In the genomic region with DNA sequence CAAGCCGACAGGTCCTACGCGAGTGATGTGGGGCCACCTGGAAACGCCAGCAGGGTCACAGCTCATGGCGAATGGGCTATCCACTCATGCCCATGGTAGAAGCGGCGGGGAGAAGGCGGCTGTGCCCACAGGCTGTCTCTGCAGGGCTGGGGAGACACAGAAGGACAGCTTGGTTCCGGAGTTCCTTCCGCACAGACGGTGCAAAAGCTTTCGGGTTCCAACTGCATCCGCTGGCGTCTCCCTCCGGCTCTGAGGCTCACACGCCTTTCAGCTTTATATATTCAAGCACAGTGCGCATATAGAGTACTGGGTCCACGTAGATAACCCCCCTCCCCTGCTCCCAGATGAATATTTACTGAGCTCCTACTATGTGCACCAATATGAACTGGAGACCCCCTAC, we compare ENCODE assay signal across 25 mouse cellular contexts. TPM values are rescaled to one million over a fixed set of nuclear protein-coding genes. Genes with fewer than 3 reads are reported as not detected.
DNase-seq lines count a peak whose midpoint lies in the region; ATAC-seq and TF ChIP-seq lines count a peak whose summit lies in the region.
"Had no signal": no experiment of that assay in that cellular context is flagged by ENCODE, and none has a peak within 500 bp of the region (broad histone marks: within the 10 kb centered on the region; RNA-seq: fewer than 3 reads in every experiment).

No protein-coding gene starts in this region.

- H3K9me3 ChIP-seq in liver, postnatal 0 days (ENCODE audit: low read length), result no peaks in the 10 kb centered on the region
- H3K9me3 ChIP-seq in ES-E14 (ENCODE audit: control insufficient read depth, insufficient read depth, low read depth, low read length), result no peaks in the 10 kb centered on the region
- H3K9me3 ChIP-seq: embryonic facial prominence, embryonic 10.5 days; heart, embryonic 13.5 days; hindbrain, embryonic 15.5 days; midbrain, embryonic 12.5 days had no signal

- TF ChIP-seq CTCF in heart, adult 2 months (IDR thresholded peaks at IDR 0.05), result no peak
- no peak for TF ChIP-seq CTCF in liver, adult 2 months (IDR thresholded peaks at IDR 0.05; ENCODE audit: low read depth, low read length)
- no peak for TF ChIP-seq CTCF in liver, postnatal 0 days (IDR thresholded peaks at IDR 0.05; ENCODE audit: low read depth)
- TF ChIP-seq CTCF in cortical plate, adult 2 months (IDR thresholded peaks at IDR 0.05; ENCODE audit: extremely low read depth, insufficient read depth, low read length), result no peak

- H3K9ac ChIP-seq in heart, adult 2 months (ENCODE audit: low read depth, low read length), result peak overlapping the region; percentile 43
- H3K9ac ChIP-seq in liver, adult 2 months (ENCODE audit: low read depth, low read length), result no peak overlapping the region; the same call in 1 of the 2 replicates
- no peak overlapping the region for H3K9ac ChIP-seq in liver, postnatal 0 days (replicated peaks)
- H3K9ac ChIP-seq in ES-E14 (ENCODE audit: insufficient read depth, low read depth, low read length, poor library complexity, severe bottlenecking), result peak overlapping the region; percentile 53
- H3K9ac ChIP-seq: heart, embryonic 13.5 days; hindbrain, embryonic 15.5 days; lung, embryonic 14.5 days; midbrain, embryonic 12.5 days had no signal

- 84% methylated on average over 18 of the region's 18 CpGs for WGBS in heart, adult 2 months
- 95% methylated on average over 18 of the region's 18 CpGs for WGBS in liver, adult 2 months
- WGBS in liver, postnatal 0 days (ENCODE audit: insufficient replicate concordance), result 89% methylated on average over 18 of the region's 18 CpGs

- TF ChIP-seq EP300 in heart, adult 2 months (IDR thresholded peaks at IDR 0.05; ENCODE audit: insufficient read depth, low read depth, low read length), result no peak
- TF ChIP-seq EP300 in liver, postnatal 0 days (IDR thresholded peaks at IDR 0.05; ENCODE audit: low read depth), result no peak

- in situ Hi-C loops in ES-E14 (cut with MboI; ENCODE audit: low sequenced_read_pairs in 2 of 2, unreplicated experiment in 2 of 2), result no loop called here

- H3K79me2 ChIP-seq in heart, adult 2 months (replicated peaks; ENCODE audit: control insufficient read depth, insufficient read depth, low read length), result no peaks in the 10 kb centered on the region; the same call in 1 of the 2 replicates
- peaks cover 23% of the 10 kb centered on the region; the same call in 1 of the 2 replicates for H3K79me2 ChIP-seq in liver, adult 2 months (ENCODE audit: control insufficient read depth, insufficient read depth, low read length)

- ATAC-seq in liver, postnatal 0 days, result no peak

- intact Hi-C loops in heart, adult 2 months (cut with DNase I), result loop anchor here (5.0 kb wide), 1 partner anchor 1729 kb away; a partner anchor contains a TSS

- peak overlapping the region; percentile 26; the same call in 1 of the 2 replicates for H3K27ac ChIP-seq in heart, adult 2 months
- no peak overlapping the region for H3K27ac ChIP-seq in liver, adult 2 months (replicated peaks; ENCODE audit: insufficient read depth, low read depth, low read length)
- H3K27ac ChIP-seq in liver, postnatal 0 days (ENCODE audit: low read depth), result no peak overlapping the region
- H3K27ac ChIP-seq in ES-E14 (ENCODE audit: insufficient read depth, low read depth, low read length, poor library complexity, severe bottlenecking), result no peak overlapping the region
- peak overlapping the region; percentile 30; the same call in 1 of the 2 replicates for H3K27ac ChIP-seq in cortical plate, adult 2 months (ENCODE audit: insufficient read depth, low read length)
- H3K27ac ChIP-seq: embryonic facial prominence, embryonic 10.5 days; heart, embryonic 13.5 days; hindbrain, embryonic 15.5 days; macrophage; midbrain, embryonic 12.5 days had no signal

- no peak for DNase-seq in heart, adult 2 months
- DNase-seq in heart, adult 11 months, result no peak
- DNase-seq in liver, adult 2 months (ENCODE audit: extremely low read depth, low read depth, low spot score), result no peak
- no peak for DNase-seq in liver, postnatal 0 days
- no peak for DNase-seq in ES-E14 (ENCODE audit: low read depth, low spot score)
- no peak for DNase-seq in spleen, postnatal 14 days (ENCODE audit: low spot score in 2 of 2)
- DNase-seq: adrenal gland, adult 2 months; cerebellum, adult 11 months; cerebellum, postnatal 25 days; heart, postnatal 36 days; kidney, adult 11 months; kidney, postnatal 10 days; liver; lung, embryonic 14.5 days; thymus, postnatal 25 days had no signal

- no peak overlapping the region for H3K4me2 ChIP-seq in liver, postnatal 0 days (ENCODE audit: low read depth, low read length)
- H3K4me2 ChIP-seq: heart, embryonic 13.5 days; hindbrain, embryonic 15.5 days; lung, embryonic 14.5 days; midbrain, embryonic 12.5 days had no signal

- H3K36me3 ChIP-seq in heart, adult 2 months (ENCODE audit: control insufficient read depth, insufficient read depth, low read length), result peaks cover 4% of the 10 kb centered on the region; the same call in 1 of the 2 replicates
- no peaks in the 10 kb centered on the region for H3K36me3 ChIP-seq in liver, adult 2 months (ENCODE audit: control insufficient read depth, insufficient read depth, low read length)
- H3K36me3 ChIP-seq in liver, postnatal 0 days (replicated peaks; ENCODE audit: insufficient read depth, low read length), result peaks cover 4% of the 10 kb centered on the region; the same call in 1 of the 2 replicates
- H3K36me3 ChIP-seq in ES-E14 (ENCODE audit: control insufficient read depth, insufficient read depth, low read length, poor library complexity, severe bottlenecking), result peaks cover 3% of the 10 kb centered on the region; the same call in 1 of the 2 replicates
- H3K36me3 ChIP-seq: heart, embryonic 13.5 days; hindbrain, embryonic 15.5 days had no signal

- no peaks in the 10 kb centered on the region for H3K27me3 ChIP-seq in heart, adult 2 months (ENCODE audit: control insufficient read depth, insufficient read depth, low read length)
- H3K27me3 ChIP-seq in liver, adult 2 months (ENCODE audit: control insufficient read depth, insufficient read depth, low read length), result no peaks in the 10 kb centered on the region
- no peaks in the 10 kb centered on the region for H3K27me3 ChIP-seq in liver, postnatal 0 days (ENCODE audit: insufficient read depth, low read length)
- H3K27me3 ChIP-seq: hindbrain, embryonic 15.5 days; midbrain, embryonic 12.5 days had no signal

- no peak overlapping the region for H3K4me3 ChIP-seq in heart, adult 2 months
- peak overlapping the region; percentile 36; the same call in 1 of the 2 replicates for H3K4me3 ChIP-seq in liver, adult 2 months (ENCODE audit: insufficient read depth, low read depth, low read length)
- H3K4me3 ChIP-seq in liver, postnatal 0 days (ENCODE audit: low read depth, low read length), result no peak overlapping the region
- peak overlapping the region; percentile 42 to 64; a peak in 3 of 4 replicates for H3K4me3 ChIP-seq in ES-E14 (ENCODE audit: insufficient read depth in 1 of 2, low read depth in 1 of 2, low read length in 2 of 2, poor library complexity in 1 of 2, severe bottlenecking in 1 of 2)
- H3K4me3 ChIP-seq in cortical plate, adult 2 months (ENCODE audit: insufficient read depth, low read length), result peak overlapping the region; percentile 44
- H3K4me3 ChIP-seq: embryonic facial prominence, embryonic 10.5 days; heart, embryonic 13.5 days; hindbrain, embryonic 15.5 days; midbrain, embryonic 12.5 days had no signal

- TF ChIP-seq POLR2A in heart, adult 2 months (IDR thresholded peaks at IDR 0.05; ENCODE audit: insufficient read depth, low read depth, low read length), result no peak
- no peak for TF ChIP-seq POLR2A in liver, adult 2 months (IDR thresholded peaks at IDR 0.05; ENCODE audit: extremely low read depth, insufficient read depth, low read length)
- peak; percentile 72; the same call in 1 of the 2 replicates for TF ChIP-seq POLR2A in cortical plate, adult 2 months (IDR thresholded peaks at IDR 0.05; ENCODE audit: extremely low read depth, insufficient read depth, low read length)

- peaks cover 28% of the 10 kb centered on the region for H3K4me1 ChIP-seq in heart, adult 2 months (ENCODE audit: control insufficient read depth, insufficient read depth, low read length)
- peaks cover 2% of the 10 kb centered on the region; the same call in 1 of the 2 replicates for H3K4me1 ChIP-seq in liver, adult 2 months (ENCODE audit: control insufficient read depth, insufficient read depth, low read length)
- no peaks in the 10 kb centered on the region; the same call in 1 of the 2 replicates for H3K4me1 ChIP-seq in liver, postnatal 0 days (ENCODE audit: insufficient read depth)
- H3K4me1 ChIP-seq in ES-E14 (ENCODE audit: control insufficient read depth in 2 of 2, insufficient read depth in 2 of 2, low read length in 2 of 2, poor library complexity in 1 of 2), result peaks cover 2 to 5% of the 10 kb centered on the region in 2 experiments
- H3K4me1 ChIP-seq in cortical plate, adult 2 months (ENCODE audit: control insufficient read depth, insufficient read depth, low read length), result peaks cover 10% of the 10 kb centered on the region; the same call in 1 of the 2 replicates

TF ChIP-seq in ES-E14, 5 proteins besides CTCF, POLR2A, EP300 and RAD21:
- TF ChIP-seq CHD2 (IDR thresholded peaks at IDR 0.05; ENCODE audit: low read depth, low read length) (no peak), HCFC1 (IDR thresholded peaks at IDR 0.05; ENCODE audit: borderline replicate concordance, insufficient read depth, low read length) (no peak), ZNF384 (IDR thresholded peaks at IDR 0.05; ENCODE audit: low read depth, low read length) (no peak), MAFK (IDR thresholded peaks at IDR 0.05; ENCODE audit: insufficient read depth, low read depth, low read length) (no peak), ZC3H11A (IDR thresholded peaks at IDR 0.05; ENCODE audit: borderline replicate concordance, low read depth, low read length) (no peak)

RNA-seq across cellular contexts. Expression of a gene that starts 27.3 kb away (rescaled TPM):
- 10 to 100 TPM; 19.2 to 21.4 TPM for total RNA-seq in heart, adult 2 months (2021)
- polyA plus RNA-seq in heart, adult 2 months (2012; rRNA removed), result 18.0 and 24.5 TPM in 2 replicates
- total RNA-seq in liver, adult 2 months (2014; rRNA removed), result 8.0 and 15.4 TPM in 2 replicates
- 29.2 and 35.8 TPM in 2 replicates for polyA plus RNA-seq in liver, adult 2 months (2012; rRNA removed)
- polyA plus RNA-seq in liver, postnatal 0 days (2015; fragmentation: Nextera tagmentation; extraction: Ambion mirVana), result 2.7 and 3.1 TPM in 2 replicates
- 12.3 and 15.9 TPM in 2 replicates for total RNA-seq in ES-E14 (2012; rRNA removed)
- 25.4 and 28.2 TPM in 2 replicates for polyA plus RNA-seq in cortical plate, adult 2 months (2012; rRNA removed)

RNA-seq across cellular contexts. Expression of a gene that starts 32.9 kb away (rescaled TPM):
- total RNA-seq in heart, adult 2 months (2021), result not detected
- not detected in 2 replicates for polyA plus RNA-seq in heart, adult 2 months (2012; rRNA removed)
- total RNA-seq in liver, adult 2 months (2014; rRNA removed), result not detected in 2 replicates
- not detected in 2 replicates for polyA plus RNA-seq in liver, adult 2 months (2012; rRNA removed)
- not detected in 2 replicates for polyA plus RNA-seq in liver, postnatal 0 days (2015; fragmentation: Nextera tagmentation; extraction: Ambion mirVana)
- total RNA-seq in ES-E14 (2012; rRNA removed), result 0.22 and 0.53 TPM in 2 replicates
- polyA plus RNA-seq in cortical plate, adult 2 months (2012; rRNA removed), result not detected in 2 replicates
- total RNA-seq: adrenal gland, adult 2 months; heart, postnatal 36 days; left cerebral cortex, postnatal 14 days had no signal
- polyA plus RNA-seq: adrenal gland, adult 2 months; frontal cortex, adult 2 months; gonadal fat pad, adult 2 months; heart, embryonic 13.5 days; hindbrain, embryonic 15.5 days; lung, embryonic 14.5 days; macrophage; neural tube, embryonic 14.5 days had no signal

Comparison
In these comparisons a context has a peak if more than half of its experiments do, and no peak if none do; other contexts are left out.
1. H3K4me3 ChIP-seq: peak in liver, adult 2 months (single experiment), ES-E14 (2 of 2) and cortical plate, adult 2 months (single experiment); none in heart, adult 2 months (single experiment) and liver, postnatal 0 days (single experiment).
2. H3K27ac ChIP-seq: peak in heart, adult 2 months (single experiment) and cortical plate, adult 2 months (single experiment); none in liver, adult 2 months (single experiment), liver, postnatal 0 days (single experiment) and ES-E14 (single experiment).
3. H3K9ac ChIP-seq: peak in heart, adult 2 months (single experiment) and ES-E14 (single experiment); none in liver, adult 2 months (single experiment) and liver, postnatal 0 days (single experiment).